Mouse (Mus musculus): ENCODE results near the gene Syndig1.

The Syndig1 gene

DNA sequence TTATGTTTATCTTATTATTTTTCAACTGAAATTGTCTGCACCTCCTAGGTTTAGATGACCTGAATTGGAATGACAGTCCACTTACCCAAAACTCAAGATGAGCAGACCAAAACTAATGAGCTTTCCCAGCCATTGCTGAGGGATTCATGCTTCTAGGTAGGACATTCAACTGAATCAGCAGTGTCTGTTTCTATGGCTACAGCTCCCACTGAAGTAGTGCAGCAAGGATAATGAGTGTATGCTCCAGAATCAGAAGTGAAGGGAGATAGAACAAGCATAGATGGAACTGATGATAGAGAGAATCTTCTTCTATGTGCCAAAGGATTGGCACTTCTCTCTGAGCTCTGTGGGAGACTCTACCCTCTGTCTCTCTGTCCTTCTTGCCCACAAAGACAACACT is 158.6 kb downstream of the Syndig1 start:
- no peak for DNase-seq

- DNase-seq = no peak
Observed at GRCm38 (mm10) chr2:149991506-149991905, 162.5 kb downstream of the Syndig1 start.

GRCm38 (mm10) chr2:149992921-149993320 is 163.9 kb downstream of the Syndig1 start:
- no peak for DNase-seq

DNA sequence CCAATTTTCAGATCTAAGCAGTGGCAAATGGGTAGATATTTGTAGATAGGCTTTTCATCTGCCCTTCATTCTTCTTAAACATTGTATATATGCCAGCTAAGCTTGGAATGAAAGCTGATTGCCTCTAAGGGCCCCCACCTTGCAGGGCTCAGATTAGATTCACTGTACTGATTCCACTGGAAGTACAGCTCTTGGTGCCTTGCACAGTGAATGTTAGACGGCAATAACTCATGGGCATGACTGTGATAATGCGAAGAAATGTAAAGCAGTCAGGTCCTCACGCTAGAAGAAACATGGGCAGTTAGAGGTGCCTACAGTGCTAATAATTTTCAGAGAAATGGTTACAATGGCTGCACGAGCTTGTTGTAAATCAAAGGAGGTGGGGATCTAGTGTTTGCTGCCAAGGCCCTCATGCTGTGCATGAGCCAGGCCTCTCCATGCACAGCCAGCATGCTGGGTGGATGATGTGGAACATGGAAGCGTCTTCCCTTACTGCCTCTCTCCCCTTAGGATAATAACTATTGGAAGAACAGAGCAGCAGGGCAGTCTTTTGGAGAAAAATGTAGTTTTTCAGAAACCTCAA is 167.5 kb downstream of the Syndig1 start:
- DNase-seq = no peak

GRCm38 (mm10) chr2:149997657-149998056 is 168.6 kb downstream of the Syndig1 start:
- DNase-seq = no peak

GRCm38 (mm10) chr2:149998373-149999108 is 169.5 kb downstream of the Syndig1 start:
- no peak for DNase-seq

DNA sequence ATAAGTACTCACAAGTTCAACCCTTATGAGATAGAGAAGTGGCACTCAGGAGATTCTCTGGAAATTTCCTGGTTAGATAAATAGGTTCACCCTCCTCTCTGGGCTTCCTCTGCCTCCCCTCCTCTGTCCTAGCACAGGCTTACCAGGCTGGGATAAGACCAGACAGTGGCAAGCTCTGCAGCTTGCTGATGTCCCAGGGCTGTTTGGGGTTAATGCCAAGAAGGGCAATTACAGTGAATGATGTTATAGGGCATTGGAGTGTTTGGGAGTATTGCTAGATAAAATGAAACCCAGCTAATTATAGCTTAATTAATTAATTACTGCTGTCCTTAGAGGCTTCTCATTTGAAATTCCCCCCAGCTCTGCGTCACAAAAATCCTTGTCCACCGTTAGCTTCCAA is 171.6 kb downstream of the Syndig1 start:
- DNase-seq = no peak

DNA sequence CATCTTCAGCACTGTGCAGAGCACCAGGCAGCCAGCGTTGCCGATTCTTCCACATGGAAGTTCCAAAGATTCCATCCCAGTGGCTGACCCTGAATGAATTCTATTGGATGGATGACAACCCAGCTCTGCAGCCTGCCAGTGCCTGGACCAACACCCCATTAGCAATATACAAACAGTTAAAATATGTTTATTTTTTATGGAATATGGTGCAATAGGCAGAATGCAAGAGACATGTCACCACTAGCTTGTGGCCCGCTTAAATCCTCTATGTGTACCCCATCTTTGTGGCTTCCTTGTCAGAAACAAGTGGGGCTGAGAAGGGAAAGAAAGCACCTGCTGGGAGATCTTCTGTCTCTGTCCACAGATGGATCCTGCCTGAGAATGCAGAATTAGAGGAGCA is 174.5 kb downstream of the Syndig1 start:
- DNase-seq = no peak

DNA sequence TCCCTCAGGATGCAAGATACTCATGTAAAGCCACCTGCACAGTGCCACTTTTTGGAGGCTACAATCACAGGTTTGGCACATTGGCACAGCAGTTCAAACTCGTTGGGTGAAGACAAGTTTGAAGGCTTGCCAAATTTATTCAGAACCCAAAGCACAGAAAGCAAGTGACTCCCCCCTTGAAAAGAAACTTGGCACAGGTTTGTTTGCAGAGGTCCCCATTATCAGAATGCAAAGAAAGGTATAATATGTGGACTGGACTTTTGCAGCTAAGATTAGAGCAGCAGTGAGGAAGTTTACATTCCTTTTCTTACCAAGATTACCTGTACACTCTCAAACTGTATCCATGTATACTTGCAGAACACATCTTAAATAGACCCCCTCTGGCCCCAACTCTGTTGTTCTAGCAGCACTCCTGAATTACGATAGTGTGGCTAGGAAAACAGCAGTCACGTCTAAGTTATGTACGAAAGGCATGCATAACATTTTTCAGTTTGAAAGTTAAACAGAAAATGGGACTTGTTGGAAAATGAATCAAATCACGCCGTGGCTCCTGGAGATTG is 183.9 kb downstream of the Syndig1 start:
- no peak for DNase-seq

- DNase-seq = no peak
Observed at GRCm38 (mm10) chr2:150013785-150014184, 184.8 kb downstream of the Syndig1 start.

DNA sequence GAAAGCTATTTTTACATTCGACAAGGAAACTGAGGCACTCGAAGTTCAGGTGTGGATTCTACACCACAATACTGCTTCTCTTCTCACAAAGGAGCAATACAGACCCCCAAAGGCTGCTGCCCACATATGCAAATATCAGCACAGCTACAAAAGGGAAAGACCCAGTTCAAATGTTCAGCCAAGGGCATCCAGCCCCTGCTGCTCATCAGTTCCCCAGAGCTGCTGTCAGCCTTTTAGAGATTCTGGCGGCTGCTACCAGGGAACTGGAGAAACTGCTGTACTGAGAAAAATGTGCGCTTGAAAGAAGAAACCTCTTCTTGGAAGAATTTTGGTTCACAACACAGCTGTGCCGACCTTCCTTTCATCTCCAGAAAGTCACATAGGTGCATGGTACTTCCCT is 187.3 kb downstream of the Syndig1 start:
- no peak for DNase-seq

DNA sequence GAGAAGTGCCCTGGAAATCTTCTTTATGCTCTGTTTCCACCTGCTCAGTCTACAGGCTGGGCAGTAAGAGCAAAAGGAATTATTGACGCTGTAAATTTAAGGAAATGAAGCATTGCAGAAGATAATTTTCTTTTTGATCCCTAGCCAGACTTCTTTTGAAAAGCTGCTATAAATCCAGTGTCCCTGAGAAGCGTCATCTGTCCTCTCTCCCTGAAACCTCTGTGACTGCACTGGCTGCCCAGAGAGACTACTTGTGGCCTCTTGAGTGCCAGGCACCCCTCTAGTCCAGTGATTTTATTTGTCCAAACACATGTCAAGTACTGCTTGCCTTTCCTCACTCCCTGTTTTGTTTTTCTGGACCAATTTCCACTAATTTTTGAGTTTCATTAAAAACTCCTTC is 191.7 kb downstream of the Syndig1 start:
- no peak for DNase-seq

- no peak for DNase-seq
Observed at GRCm38 (mm10) chr2:150023873-150024339, 194.9 kb downstream of the Syndig1 start.

DNA sequence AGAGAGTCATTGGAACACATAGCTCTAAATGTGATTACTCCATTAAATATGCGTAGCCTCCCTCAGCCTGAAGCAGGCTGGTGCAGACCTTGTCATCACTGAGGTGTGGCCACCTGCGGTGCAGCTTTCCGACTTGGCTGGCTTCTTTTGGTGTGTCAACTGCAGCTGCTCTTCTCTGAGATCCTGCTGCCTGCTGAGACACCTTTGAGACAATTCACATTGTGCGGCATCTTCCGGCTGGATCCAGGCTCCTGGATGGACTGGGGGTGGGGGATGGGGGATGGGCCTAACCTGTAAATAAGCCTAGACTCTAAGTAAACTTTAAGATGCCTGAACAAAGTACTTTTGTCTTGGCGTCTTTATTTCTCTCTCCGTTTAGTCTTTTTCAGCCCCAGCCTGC is 214.5 kb downstream of the Syndig1 start:
- no peak for DNase-seq

All from B cell, adult 2 months (primary cell).